Mouse (Mus musculus): ENCODE measurements around the gene Fosl2.

Fosl2 gene

DNA sequence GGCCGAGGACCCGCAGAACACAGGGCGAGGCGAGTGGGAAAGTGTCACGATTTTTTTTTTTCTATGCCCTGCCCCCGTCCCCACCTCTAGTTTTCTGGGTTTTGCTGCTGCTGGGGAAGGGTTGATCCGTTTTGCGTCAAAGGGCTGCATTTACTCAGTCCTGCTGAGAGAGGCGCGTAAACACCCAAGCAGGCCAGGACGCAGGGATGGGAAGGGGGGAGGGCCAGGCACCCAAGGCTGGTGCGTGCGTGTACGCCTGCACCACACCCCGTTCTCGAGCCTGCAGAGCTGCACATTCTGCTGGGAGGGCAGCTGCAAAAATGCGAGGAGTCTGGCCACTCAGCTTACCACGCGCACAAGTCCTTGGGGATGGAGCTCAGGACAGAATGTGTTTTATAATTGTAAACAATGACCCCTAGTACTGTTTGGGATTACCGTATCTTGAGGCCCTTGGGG, 2.0 kb upstream of the Fosl2 start:
- no peak for DNase-seq (ENCODE audit: low read depth, low spot score)

DNA sequence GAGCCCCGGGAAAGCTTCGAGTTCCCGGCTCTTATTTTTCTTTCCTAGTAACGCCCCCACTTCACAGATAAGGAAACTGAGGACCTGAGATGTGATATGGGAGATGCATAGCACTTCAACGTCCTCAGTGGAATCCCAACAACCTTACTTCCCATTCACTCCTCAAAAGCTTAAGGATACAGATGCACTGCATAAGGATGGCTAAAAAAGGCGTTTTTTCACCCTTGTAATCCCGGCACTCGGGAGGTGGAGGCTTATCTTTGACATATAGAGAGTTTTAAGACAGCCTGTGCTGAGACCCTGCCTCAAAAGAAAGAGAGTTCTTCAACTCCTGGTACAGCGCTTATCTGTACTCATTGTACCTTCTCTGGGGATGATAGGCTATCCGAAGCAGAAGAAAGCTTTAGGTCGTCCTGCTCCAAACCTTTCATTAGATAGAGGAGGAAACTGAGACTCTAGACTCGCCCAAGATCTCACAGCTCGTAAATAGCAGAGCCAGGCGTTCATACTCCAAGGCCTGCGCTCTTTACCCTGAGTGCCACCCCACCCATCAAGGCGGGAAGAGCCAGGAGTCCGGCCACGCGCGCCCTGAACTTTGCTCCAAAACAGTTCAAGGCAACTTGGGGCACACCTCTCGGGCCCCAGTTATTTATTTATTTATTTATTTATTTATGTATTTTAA, 1.4 kb upstream of the Fosl2 start:
- no peak for DNase-seq (ENCODE audit: low read depth, low spot score)

DNA sequence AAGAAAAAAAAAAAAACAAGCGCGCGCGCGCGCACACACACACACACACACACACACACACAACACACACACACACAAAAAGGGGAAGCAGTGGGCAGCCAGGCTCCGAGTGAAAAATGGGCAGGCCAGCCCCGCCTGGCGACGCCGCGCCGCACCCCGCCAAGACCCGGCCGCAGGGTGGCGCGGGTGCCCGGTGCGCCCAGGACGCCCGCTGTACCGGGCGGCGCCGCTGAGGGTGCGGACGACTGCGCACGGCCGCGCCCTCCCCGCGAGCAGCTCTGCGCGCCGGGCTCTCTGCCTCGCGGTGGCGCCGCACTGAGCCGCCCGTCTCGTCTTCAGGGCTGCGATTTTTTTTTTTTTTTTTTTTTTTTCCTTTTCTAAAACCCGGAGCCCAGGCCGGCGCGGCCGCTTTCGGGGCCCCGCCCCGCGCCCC, 682 bp upstream of the Fosl2 start:
- DNase-seq (ENCODE audit: low read depth, low spot score) = peak; percentile 84

DNA sequence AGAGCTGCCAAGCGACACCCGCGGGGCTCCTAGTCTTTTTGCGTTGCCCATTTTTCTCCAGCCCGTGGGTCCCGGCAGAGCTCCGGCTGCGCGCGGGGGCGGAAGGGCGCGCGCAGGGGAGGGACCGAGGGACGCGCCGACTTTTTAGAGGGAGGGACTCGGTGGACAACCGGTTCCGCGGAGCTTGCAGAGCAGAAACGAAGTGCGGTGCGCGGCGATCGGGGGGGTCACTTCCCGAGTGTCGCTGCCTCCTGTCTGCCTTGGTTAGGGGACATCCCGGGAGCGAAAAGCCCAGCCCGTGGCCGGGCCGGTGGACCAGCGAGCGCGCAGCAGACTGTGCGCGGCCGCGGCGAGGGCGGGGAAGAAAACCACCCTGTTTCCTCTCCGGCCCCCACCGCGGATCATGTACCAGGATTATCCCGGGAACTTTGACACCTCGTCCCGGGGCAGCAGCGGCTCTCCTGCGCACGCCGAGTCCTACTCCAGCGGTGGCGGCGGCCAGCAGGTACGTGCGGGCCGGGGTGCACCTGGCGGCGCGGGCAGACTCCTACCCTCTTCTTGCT, 781 bp downstream of the Fosl2 start:
- DNase-seq (ENCODE audit: low read depth, low spot score) = no peak

DNA sequence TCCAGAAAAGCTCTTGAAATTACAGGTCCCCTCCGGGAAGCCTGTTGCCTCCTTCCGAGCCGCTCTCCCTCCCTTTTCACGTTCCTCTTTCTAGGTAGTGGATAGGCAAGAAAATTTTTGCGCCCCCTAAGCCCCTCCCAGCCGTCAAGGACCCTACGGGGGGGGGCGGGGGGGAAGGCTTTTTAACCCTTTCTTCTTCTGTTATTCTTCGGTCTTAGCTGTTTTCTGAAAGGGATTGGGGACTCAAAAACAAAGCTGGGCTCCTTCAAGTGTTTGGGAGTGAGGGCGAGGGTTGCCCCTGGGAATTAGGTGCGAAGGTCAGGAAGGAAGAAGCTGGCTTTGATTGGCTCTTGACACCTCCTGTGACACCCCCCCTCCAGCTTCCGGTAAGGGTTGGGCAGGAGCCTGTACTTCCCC, 1.5 kb downstream of the Fosl2 start:
- peak; percentile 11 for DNase-seq (ENCODE audit: low read depth, low spot score)

DNA sequence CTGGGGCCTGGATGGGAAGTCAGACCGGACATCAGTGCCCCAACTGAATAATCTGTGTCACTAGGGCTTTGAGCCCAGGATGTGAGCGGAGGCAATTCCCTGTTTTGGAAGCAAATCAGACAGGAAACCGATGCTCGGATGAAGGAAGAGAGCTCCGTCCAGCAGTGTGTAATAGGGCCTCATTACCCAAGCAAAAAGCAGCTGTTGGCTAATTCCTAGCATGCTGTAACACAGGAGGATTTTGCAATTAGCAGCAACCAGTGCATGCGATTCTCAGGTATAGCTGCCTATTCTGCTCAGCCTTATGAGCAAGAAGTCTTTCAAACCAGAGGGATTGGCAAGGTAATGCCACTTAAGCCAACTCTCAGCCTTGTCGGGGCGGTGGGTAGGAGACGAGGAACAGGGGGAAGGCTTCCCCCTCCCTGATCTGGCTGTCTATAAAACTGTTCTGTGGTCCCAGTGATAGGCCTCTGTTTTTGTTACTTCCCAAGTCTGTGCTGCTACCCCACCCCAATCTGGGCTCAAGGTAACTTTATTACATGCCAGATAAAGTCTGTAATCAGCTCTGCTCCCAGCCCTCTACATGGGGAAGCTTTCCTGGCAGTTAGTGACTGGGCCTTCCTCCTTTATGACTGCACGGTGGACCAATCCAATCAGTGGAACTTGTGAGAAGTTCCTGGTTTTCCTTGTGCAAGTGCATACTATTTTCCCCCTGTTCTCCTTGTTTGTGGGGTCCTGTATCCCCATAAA, 3.0 kb downstream of the Fosl2 start:
- DNase-seq (ENCODE audit: low read depth, low spot score) = no peak

DNA sequence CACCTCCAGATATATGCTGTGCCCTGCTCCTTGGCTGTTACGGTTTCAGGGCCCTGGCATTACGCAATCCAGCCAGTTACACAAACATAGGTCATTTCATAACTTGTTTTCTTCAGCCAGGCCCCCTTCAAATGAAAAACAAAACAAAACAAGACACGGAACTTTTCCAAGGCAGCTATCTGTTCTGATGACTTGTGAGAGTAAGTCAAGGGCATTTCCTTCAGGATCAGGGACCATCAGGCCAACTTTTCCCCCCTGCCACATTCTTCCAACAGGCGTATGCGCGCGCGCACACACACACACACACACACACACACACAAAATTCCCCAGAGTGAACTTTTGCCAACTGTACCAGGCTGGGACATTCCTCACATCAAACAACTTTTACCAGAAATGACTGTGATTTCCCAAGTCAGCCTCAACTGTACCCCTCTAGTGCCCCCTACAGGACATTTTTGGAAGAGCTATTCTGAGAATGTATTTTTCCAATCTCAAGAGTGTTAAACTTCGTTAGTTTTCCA, 4.0 kb downstream of the Fosl2 start:
- DNase-seq (ENCODE audit: low read depth, low spot score) = peak; percentile 59

DNA sequence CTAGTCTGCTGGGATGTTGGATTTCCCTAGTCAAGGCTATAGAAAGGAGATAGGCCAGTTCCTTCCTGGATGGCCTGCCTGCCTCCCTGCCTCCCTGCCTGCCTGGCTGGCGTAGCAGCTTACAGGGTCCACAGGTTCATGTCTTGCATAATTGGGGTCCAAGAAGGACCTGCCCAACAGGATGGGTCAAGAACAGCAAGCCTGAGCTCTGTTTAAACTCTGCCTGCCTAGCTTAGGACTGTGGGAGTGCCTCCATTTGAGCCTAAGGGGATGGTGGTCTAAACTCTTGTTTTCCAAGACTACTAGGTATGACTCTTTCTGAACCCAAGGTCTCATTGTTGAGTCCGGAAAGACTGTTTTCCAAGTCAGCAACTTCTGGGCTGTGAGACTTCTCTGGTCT, 6.3 kb downstream of the Fosl2 start:
- no peak for DNase-seq (ENCODE audit: low read depth, low spot score)

DNA sequence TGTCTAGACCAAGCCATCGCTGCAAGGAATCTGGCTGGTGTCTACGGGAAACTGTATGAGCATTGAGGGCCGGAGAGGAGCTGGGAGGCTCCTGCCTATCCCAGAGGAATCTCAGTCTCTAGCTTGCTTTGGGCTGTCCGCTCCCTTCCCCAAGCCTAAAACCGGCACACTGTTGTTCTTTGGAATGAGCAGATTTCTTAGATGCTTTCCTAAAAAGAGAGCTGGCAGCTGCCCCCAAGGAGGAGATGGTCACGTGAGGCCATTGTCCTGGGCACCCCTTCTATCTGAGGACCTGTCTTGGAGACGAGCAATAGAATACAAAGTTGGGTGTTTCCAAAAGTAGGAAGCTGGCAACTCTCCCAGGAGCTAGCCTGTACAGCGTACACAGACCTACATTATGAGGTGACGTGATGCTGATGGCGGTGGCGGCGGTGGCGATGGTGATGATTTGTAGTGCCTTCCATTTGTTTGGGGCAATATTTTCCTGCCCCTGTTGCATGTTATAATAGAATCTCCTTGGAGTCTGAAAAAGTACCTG, 7.9 kb downstream of the Fosl2 start:
- DNase-seq (ENCODE audit: low read depth, low spot score) = no peak

DNA sequence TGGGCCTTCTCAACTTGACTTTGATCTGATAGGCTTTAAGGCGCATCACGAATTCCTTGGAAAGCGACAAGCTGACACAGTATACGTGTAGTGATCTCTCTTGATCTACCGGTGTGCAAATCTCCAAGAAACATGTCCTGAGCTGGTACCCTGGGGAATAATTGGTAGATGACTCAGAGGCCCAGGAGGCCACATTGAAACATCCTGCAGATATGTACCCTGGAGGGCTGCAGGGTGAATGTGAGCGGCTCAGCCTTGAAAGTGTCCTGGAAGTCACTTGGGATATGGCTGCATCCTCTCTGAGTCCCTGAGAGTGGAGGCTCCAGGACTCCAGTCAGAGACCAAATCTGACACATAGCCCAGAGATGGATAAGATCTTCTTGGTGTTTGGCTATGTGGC, 10.7 kb downstream of the Fosl2 start:
- DNase-seq (ENCODE audit: low read depth, low spot score) = no peak

DNA sequence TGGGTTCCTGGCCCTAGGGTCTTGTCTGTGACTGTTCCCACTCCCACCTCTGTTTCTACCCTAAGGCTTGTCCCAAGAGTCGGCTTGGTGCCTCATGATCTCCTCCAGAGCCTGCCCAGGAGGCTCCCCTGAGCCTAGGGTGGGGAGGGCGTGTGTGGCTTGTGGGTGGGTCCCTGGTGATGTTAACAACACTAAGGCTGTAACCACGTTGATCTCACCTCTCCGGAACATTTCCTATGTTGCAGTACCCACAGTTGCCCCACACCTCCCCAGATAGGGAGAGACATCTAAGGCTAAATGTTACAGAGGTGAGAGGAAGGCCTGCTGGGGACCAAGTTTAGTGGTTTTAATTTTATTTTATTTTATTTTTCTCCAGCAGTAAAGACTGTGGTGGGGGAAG, 13.0 kb downstream of the Fosl2 start:
- DNase-seq (ENCODE audit: low read depth, low spot score) = no peak

DNA sequence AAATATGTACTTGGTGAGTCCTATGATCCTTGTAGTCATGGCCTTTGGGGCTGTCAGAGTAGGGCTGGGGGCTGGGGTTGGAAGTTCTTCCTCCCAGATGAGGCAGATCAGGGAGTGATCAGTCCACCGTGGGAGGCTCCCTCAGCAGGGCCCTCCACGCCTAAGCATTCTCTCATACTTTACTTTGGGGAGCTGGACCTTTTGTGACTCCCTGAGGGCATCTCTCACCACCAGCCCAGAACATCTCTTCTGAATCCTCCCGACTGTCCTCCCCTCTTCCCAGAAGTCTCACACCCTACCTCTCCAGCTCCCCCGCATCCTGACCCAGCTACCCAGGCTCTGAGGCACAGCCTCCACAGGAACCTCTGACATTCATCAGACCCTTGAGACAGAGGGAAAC, 15.6 kb downstream of the Fosl2 start:
- DNase-seq (ENCODE audit: low read depth, low spot score) = no peak

DNA sequence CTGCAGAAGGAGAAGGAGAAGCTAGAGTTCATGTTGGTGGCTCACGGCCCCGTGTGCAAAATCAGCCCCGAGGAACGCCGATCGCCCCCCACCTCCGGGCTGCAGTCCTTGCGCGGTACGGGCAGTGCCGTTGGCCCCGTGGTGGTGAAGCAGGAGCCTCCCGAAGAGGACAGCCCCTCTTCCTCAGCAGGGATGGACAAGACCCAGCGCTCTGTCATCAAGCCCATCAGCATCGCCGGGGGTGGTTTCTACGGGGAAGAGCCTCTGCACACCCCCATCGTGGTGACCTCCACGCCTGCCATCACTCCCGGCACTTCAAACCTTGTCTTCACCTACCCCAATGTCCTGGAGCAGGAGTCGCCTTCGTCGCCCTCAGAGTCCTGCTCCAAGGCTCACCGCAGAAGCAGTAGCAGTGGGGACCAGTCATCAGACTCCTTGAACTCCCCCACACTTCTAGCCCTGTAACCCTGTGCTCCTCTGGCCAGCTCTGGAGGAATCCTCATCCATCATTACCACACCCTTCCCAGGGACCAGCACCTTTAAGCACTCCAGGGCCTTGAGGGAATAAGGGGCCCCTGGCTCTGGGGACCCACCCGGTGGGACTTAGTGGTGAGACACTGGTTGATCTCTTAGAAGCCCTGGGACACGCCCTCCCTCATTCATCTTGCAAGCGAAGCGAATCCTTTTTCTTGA, 17.3 kb downstream of the Fosl2 start:
- DNase-seq (ENCODE audit: low read depth, low spot score) = no peak

DNA sequence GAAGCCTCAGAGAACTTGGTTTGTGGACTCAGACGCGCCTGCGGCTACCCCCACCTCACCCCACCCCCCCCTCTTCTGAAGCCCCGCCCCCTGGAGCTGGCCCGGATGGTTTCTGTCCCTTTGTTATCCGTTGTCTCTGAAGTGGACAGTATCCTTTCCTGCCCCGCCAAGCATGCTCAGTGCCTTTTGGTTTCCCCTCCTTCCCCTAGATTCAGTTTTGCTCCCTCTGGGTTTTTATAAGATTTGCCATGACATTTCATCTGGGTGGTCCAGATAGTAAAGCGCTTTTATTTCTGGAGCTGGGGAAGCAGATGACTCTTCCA, 17.8 kb downstream of the Fosl2 start:
- no peak for DNase-seq (ENCODE audit: low read depth, low spot score)

DNA sequence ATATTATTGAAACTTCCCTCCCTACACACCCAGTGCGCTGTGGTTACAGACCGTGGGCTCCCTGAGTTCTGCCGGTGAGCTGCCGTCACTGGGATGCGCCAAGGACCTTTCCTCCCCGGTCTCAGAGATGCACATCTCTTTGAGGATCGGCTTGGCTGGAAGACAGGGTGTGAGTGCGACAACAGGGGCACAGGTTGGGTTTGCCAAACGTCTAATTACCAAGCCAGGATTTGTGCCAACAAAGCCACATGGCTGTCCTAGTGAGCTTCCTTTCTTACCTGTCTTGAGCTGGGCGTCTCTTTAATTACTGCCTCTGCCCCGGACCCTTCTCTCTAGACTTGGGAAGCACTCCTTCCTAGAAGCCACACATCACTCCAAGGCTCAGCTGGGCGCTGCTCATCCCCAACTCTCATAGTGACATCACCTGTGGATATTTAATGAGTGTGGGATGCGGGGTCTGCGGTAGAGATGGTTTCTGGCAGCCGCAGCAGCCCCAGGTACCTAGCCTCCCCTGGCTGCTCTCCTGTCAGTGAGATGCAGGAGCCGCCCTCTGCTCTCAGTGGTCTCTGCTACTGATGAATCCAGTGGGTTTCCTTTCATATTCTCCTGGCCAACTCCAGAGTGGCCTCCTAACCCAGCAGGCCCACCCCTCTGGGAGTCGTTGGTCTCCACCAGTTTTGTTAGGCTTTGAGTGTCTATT, 18.3 kb downstream of the Fosl2 start:
- DNase-seq (ENCODE audit: low read depth, low spot score) = no peak

DNA sequence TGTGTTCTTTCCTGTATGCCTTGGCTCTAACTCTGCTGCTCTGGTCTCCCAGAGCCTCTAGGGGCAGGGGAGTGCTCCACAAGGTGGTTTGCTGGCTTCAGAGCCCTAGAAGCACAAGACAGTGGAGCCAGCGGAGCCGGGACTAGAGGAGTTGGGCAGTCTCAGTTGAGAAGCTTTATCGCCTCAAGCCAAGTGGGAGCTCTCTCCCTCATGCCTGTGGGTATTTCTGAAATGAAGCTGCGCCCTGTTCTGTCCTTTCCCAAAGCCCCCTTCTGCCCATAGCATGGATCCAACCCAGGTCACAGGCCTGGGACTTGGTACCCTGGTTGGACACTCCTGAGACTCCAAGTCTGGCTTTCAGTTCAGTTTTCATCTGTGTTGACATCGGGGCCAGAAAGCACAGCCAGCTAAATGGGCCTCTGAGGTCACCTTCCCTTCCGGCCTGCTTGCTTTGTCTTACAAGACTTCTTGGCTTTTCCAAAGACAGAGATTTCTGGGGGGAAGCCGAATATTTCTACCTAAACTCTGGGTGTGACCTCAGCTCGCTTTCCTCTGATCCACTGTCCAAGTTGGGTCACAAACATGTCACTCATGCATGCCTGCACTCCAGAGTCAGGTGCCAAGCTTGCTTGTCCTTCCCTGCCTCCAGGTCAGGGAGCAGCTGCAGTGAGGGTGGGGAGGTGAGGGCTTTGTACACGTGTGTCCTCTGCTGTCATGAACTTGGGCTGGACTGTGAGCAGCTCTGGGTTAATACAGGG, 19.5 kb downstream of the Fosl2 start:
- DNase-seq (ENCODE audit: low read depth, low spot score) = no peak

DNA sequence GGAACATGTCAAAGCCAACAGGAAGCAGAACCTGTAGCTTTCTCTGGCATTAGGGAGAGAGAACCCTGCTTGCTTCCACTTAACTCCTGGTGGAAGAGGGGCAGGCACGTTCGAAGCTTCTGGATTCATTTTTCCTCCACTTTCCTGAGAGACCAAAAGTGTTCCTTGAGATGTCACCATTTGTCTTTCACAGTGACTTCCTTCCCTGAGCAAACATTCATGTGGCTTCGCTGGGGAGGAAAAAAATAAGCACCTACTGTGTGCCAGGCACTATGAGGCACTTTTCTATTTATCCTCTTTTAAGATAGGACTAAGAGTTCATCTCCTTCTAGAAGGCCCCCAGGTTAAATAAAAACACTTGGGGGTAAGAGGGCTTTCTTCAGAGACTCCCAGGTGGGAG, 20.3 kb downstream of the Fosl2 start:
- no peak for DNase-seq (ENCODE audit: low read depth, low spot score)

DNA sequence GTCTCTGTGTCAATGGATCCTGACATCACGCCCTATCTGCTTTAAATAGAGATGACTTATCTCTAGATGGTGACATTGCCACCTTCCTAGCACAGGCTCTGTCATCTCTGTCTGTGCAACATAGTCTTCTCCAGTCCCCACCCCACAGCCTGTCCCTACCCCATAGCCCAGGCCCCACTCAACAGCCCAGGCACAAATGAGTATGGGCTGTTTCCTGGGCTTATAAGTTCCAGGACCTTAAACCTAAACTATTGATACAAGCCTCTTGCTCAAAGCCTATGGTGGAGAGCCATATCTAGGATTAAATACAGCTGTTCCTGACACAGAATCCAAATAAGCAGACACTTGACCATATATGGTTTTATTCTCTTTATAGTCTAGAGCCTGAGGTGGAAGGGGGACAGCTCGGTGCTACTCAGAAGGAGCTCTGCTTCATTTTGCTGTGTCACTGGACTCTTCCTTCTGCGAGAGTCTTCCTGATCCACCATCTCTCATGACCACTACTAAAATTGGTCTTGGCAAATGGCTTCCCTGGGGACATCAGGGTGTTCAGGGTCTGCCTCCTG, 28.0 kb downstream of the Fosl2 start:
- no peak for DNase-seq (ENCODE audit: low read depth, low spot score)

DNA sequence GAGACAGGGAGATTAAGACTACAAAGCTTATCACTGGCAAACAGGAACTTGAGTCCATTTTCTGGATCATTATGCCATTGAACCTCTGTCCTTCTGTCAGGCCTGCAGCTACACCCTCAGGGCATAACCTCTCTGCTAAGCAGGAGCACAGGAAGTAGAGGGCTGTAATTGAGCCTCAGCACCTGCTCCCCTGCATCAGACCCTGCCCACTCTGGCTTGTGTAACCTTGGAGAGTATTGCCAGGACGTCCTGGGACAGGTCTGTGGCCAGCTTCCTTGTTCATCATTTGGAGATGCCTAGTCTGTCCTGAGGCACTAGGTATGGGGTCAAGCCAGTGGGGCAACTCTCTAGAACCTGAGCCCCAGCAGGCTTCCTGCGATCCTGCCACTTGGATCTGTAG, 36.6 kb downstream of the Fosl2 start:
- no peak for DNase-seq (ENCODE audit: low read depth, low spot score)

DNA sequence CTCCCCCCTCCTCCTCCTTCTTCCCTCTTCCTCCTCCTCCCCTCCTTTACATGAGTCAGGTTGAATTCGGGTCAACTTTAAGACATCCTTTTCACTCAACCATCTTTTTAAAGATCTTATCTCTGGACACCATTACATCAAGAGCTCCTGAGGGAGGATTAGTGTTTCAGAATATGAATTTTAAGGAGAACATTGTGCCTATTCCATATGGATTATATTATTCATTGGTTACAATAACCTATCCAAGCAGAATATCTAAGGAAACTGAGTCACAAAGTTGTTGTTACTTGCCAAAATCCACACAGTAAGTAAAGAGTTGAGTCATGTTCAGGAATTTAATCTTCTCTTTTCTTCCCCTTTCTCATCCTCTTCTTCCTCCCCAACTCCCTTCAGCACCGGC, 41.2 kb downstream of the Fosl2 start:
- no peak for DNase-seq (ENCODE audit: low read depth, low spot score)

Data from A20 (cell line).